Mouse (Mus musculus): ENCODE data around the gene Smim20. TPM values are rescaled to one million over a fixed set of nuclear protein-coding genes. Genes with fewer than 3 reads are reported as not detected.

The Smim20 gene
- polyA plus RNA-seq, 1 experiment from 2014 or later = 57.9 TPM

DNA sequence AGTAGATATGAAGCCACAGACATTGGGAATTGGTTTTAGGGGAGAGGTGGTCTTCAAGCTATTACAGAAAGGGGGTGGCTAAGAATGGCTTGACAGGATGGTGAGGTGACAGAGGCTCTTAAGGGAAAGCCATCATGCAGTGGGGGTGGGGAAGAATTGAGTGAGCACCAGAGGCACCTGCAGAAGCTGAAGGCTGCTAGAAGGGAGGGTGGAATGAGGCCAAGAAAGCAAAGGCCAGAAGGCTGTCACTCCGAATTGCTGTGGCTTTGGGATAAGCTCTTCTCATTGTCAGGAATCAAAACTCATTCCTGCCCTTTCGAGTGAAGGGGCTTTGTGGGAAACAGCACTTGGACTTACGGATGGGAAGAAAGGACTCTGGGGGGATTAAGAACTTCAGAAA is 12.1 kb upstream of the Smim20 start:
- DNase-seq (ENCODE audit: low spot score) (no peak), ATAC-seq (replicated peaks; ENCODE audit: insufficient number of reproducible peaks, low FRiP score, low TSS enrichment, low read depth) (no peak)
- no peaks in the 10 kb centered on the region for H3K4me1 ChIP-seq (ENCODE audit: control insufficient read depth, insufficient read depth, low read length)
- H3K36me3 ChIP-seq (replicated peaks; ENCODE audit: control insufficient read depth, insufficient read depth, low read depth, low read length) = no peaks in the 10 kb centered on the region
- no peak overlapping the region for H3K4me2 ChIP-seq (ENCODE audit: low read depth, low read length)
- 56% methylated on average over 3 of the region's 3 CpGs for WGBS
- no peak overlapping the region for H3K27ac ChIP-seq (replicated peaks; ENCODE audit: low read depth, low read length)
- no peaks in the 10 kb centered on the region for H3K9me3 ChIP-seq (replicated peaks; ENCODE audit: control insufficient read depth, low read length)
- H3K9ac ChIP-seq (replicated peaks; ENCODE audit: low read length) = no peak overlapping the region
- no peak overlapping the region for H3K4me3 ChIP-seq (ENCODE audit: low read depth, low read length)
- H3K27me3 ChIP-seq (ENCODE audit: control insufficient read depth, insufficient read depth, low read length) = no peaks in the 10 kb centered on the region

DNA sequence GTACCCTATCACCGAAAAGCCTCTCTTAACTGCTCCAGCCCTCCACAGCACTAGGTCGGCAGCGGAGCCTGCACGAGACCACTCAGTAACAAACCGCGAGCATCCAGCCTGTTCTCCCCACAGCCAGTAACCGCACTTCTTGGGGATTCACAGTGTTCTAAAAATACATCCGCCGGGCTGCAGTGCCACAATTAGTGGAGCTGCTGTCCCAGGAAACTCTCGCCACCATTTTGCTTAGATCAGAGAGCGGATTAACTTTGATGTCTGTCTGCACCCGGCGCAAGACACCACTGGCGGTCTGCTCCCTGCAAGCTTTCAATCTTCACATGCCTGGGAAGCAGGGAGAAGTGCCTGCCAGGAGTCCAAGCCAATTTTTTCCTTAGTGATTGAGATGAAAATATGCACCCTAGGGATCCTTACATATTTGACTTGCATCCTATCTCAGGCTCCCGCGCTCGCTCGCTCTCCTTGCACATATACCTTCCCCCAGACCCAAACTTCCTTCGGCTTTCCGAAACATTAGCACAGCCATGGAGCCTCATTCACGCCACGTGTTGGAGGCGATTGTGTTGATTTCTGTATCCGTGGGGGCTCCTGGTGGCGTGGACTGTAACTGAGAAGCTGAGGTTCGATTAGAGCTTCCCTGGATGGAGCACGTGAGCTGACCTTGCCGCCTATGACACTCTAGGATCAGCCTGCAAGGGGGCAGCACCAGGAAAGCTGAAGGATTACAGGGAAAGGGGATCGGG is 8.7 kb upstream of the Smim20 start:
- Histone ChIP-seq H3K4me2 (ENCODE audit: low read depth, low read length) (peak overlapping the region; percentile 60), H3K4me1 (ENCODE audit: control insufficient read depth, insufficient read depth, low read length) (no peaks in the 10 kb centered on the region), H3K4me3 (ENCODE audit: low read depth, low read length) (peak overlapping the region; percentile 26), H3K9me3 (replicated peaks; ENCODE audit: control insufficient read depth, low read length) (no peaks in the 10 kb centered on the region), H3K9ac (replicated peaks; ENCODE audit: low read length) (peak overlapping the region; percentile 39), H3K36me3 (replicated peaks; ENCODE audit: control insufficient read depth, insufficient read depth, low read depth, low read length) (no peaks in the 10 kb centered on the region), H3K27me3 (ENCODE audit: control insufficient read depth, insufficient read depth, low read length) (no peaks in the 10 kb centered on the region), H3K27ac (replicated peaks; ENCODE audit: low read depth, low read length) (no peak overlapping the region)
- WGBS = 3% methylated on average over 29 of the region's 29 CpGs
- DNase-seq (ENCODE audit: low spot score) = peak; percentile 69
- peak; percentile 71; the same call in 1 of the 2 replicates for ATAC-seq (replicated peaks; ENCODE audit: insufficient number of reproducible peaks, low FRiP score, low TSS enrichment, low read depth)

- no peaks in the 10 kb centered on the region for H3K4me1 ChIP-seq (ENCODE audit: control insufficient read depth, insufficient read depth, low read length)
Observed at GRCm38 (mm10) chr5:53259894-53260293, 7.0 kb upstream of the Smim20 start.

GRCm38 (mm10) chr5:53261999-53262398 is 4.9 kb upstream of the Smim20 start:
- Histone ChIP-seq H3K27ac (replicated peaks; ENCODE audit: low read depth, low read length) (no peak overlapping the region), H3K4me2 (ENCODE audit: low read depth, low read length) (no peak overlapping the region), H3K36me3 (replicated peaks; ENCODE audit: control insufficient read depth, insufficient read depth, low read depth, low read length) (no peaks in the 10 kb centered on the region), H3K4me3 (ENCODE audit: low read depth, low read length) (no peak overlapping the region), H3K4me1 (ENCODE audit: control insufficient read depth, insufficient read depth, low read length) (no peaks in the 10 kb centered on the region), H3K9ac (replicated peaks; ENCODE audit: low read length) (no peak overlapping the region), H3K27me3 (ENCODE audit: control insufficient read depth, insufficient read depth, low read length) (no peaks in the 10 kb centered on the region), H3K9me3 (replicated peaks; ENCODE audit: control insufficient read depth, low read length) (no peaks in the 10 kb centered on the region)
- ATAC-seq (replicated peaks; ENCODE audit: insufficient number of reproducible peaks, low FRiP score, low TSS enrichment, low read depth) = no peak
- no peak for DNase-seq (ENCODE audit: low spot score)
- 86% methylated on average over 10 of the region's 10 CpGs for WGBS

More at GRCm38 (mm10) chr5:53259894-53260293, 7.0 kb upstream of the Smim20 start:
- WGBS = 56% methylated on average over 5 of the region's 5 CpGs
- H3K27ac ChIP-seq (replicated peaks; ENCODE audit: low read depth, low read length) = no peak overlapping the region
- no peaks in the 10 kb centered on the region for H3K27me3 ChIP-seq (ENCODE audit: control insufficient read depth, insufficient read depth, low read length)
- no peak overlapping the region for H3K4me2 ChIP-seq (ENCODE audit: low read depth, low read length)
- H3K9ac ChIP-seq (replicated peaks; ENCODE audit: low read length) = no peak overlapping the region
- H3K36me3 ChIP-seq (replicated peaks; ENCODE audit: control insufficient read depth, insufficient read depth, low read depth, low read length) = no peaks in the 10 kb centered on the region
- no peak overlapping the region for H3K4me3 ChIP-seq (ENCODE audit: low read depth, low read length)
- no peaks in the 10 kb centered on the region for H3K9me3 ChIP-seq (replicated peaks; ENCODE audit: control insufficient read depth, low read length)
- ATAC-seq (replicated peaks; ENCODE audit: insufficient number of reproducible peaks, low FRiP score, low TSS enrichment, low read depth) = no peak
- no peak for DNase-seq (ENCODE audit: low spot score)

GRCm38 (mm10) chr5:53264061-53264460 is 2.8 kb upstream of the Smim20 start:
- Histone ChIP-seq H3K36me3 (replicated peaks; ENCODE audit: control insufficient read depth, insufficient read depth, low read depth, low read length) (no peaks in the 10 kb centered on the region), H3K27ac (replicated peaks; ENCODE audit: low read depth, low read length) (no peak overlapping the region), H3K4me1 (ENCODE audit: control insufficient read depth, insufficient read depth, low read length) (no peaks in the 10 kb centered on the region), H3K4me3 (ENCODE audit: low read depth, low read length) (no peak overlapping the region), H3K9ac (replicated peaks; ENCODE audit: low read length) (no peak overlapping the region), H3K4me2 (ENCODE audit: low read depth, low read length) (no peak overlapping the region), H3K27me3 (ENCODE audit: control insufficient read depth, insufficient read depth, low read length) (no peaks in the 10 kb centered on the region), H3K9me3 (replicated peaks; ENCODE audit: control insufficient read depth, low read length) (no peaks in the 10 kb centered on the region)
- DNase-seq (ENCODE audit: low spot score) (no peak), ATAC-seq (replicated peaks; ENCODE audit: insufficient number of reproducible peaks, low FRiP score, low TSS enrichment, low read depth) (no peak)
- WGBS = 84% methylated on average over 5 of the region's 5 CpGs

- DNase-seq (ENCODE audit: low spot score) = no peak
- Histone ChIP-seq H3K9me3 (replicated peaks; ENCODE audit: control insufficient read depth, low read length) (no peaks in the 10 kb centered on the region), H3K4me1 (ENCODE audit: control insufficient read depth, insufficient read depth, low read length) (no peaks in the 10 kb centered on the region), H3K36me3 (replicated peaks; ENCODE audit: control insufficient read depth, insufficient read depth, low read depth, low read length) (no peaks in the 10 kb centered on the region), H3K9ac (replicated peaks; ENCODE audit: low read length) (no peak overlapping the region), H3K27ac (replicated peaks; ENCODE audit: low read depth, low read length) (no peak overlapping the region), H3K27me3 (ENCODE audit: control insufficient read depth, insufficient read depth, low read length) (no peaks in the 10 kb centered on the region), H3K4me2 (ENCODE audit: low read depth, low read length) (no peak overlapping the region), H3K4me3 (ENCODE audit: low read depth, low read length) (no peak overlapping the region)
- WGBS = 76% methylated on average over 12 of the region's 12 CpGs
- no peak for ATAC-seq (replicated peaks; ENCODE audit: insufficient number of reproducible peaks, low FRiP score, low TSS enrichment, low read depth)
Observed at GRCm38 (mm10) chr5:53265740-53266139, 1.1 kb upstream of the Smim20 start.

DNA sequence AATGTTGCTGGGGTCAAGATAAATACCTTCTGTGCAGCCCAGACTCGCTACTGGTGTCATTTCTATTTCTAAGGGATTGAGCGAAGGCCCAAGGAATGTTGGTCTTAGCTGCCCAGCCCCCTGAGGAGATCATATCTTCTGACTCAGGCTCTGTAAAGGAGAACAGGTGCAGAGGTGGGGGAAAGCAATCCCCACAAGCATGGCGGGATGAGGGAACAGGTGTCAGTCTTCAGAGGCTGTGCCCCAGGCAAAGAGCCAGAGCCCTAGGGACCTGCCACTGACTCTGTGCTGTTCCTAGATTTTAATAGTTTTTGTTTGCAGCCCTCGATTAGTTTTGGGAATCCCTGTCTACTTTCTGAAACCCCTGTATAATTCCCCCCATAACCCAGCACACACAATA is 702 bp upstream of the Smim20 start:
- Histone ChIP-seq H3K36me3 (replicated peaks; ENCODE audit: control insufficient read depth, insufficient read depth, low read depth, low read length) (no peaks in the 10 kb centered on the region), H3K4me3 (ENCODE audit: low read depth, low read length) (no peak overlapping the region), H3K4me1 (ENCODE audit: control insufficient read depth, insufficient read depth, low read length) (no peaks in the 10 kb centered on the region), H3K4me2 (ENCODE audit: low read depth, low read length) (no peak overlapping the region), H3K27ac (replicated peaks; ENCODE audit: low read depth, low read length) (0 out of 2 replicates have a peak overlapping the region, but pooled peaks have one; percentile 3), H3K9me3 (replicated peaks; ENCODE audit: control insufficient read depth, low read length) (no peaks in the 10 kb centered on the region), H3K27me3 (ENCODE audit: control insufficient read depth, insufficient read depth, low read length) (no peaks in the 10 kb centered on the region), H3K9ac (replicated peaks; ENCODE audit: low read length) (no peak overlapping the region)
- 77% methylated on average over 4 of the region's 4 CpGs for WGBS
- DNase-seq (ENCODE audit: low spot score) = no peak
- ATAC-seq (replicated peaks; ENCODE audit: insufficient number of reproducible peaks, low FRiP score, low TSS enrichment, low read depth) = no peak

- no peak overlapping the region for H3K27ac ChIP-seq (replicated peaks; ENCODE audit: low read depth, low read length)
- no peak for ATAC-seq (replicated peaks; ENCODE audit: insufficient number of reproducible peaks, low FRiP score, low TSS enrichment, low read depth)
- no peak overlapping the region for H3K9ac ChIP-seq (replicated peaks; ENCODE audit: low read length)
Observed at GRCm38 (mm10) chr5:53268095-53268692, 1.3 kb downstream of the Smim20 start.

More at GRCm38 (mm10) chr5:53268095-53268692, 1.3 kb downstream of the Smim20 start:
- DNase-seq (ENCODE audit: low spot score) = no peak
- WGBS = 71% methylated on average over 6 of the region's 6 CpGs
- Histone ChIP-seq H3K4me1 (ENCODE audit: control insufficient read depth, insufficient read depth, low read length) (no peaks in the 10 kb centered on the region), H3K36me3 (replicated peaks; ENCODE audit: control insufficient read depth, insufficient read depth, low read depth, low read length) (no peaks in the 10 kb centered on the region), H3K4me2 (ENCODE audit: low read depth, low read length) (no peak overlapping the region), H3K4me3 (ENCODE audit: low read depth, low read length) (no peak overlapping the region), H3K9me3 (replicated peaks; ENCODE audit: control insufficient read depth, low read length) (no peaks in the 10 kb centered on the region), H3K27me3 (ENCODE audit: control insufficient read depth, insufficient read depth, low read length) (no peaks in the 10 kb centered on the region)

Data from embryonic facial prominence, embryonic 11.5 days (tissue).